Mouse (Mus musculus) stomach, postnatal 0 days (tissue): Measurements from ENCODE around the gene Clca3a2. TPM values are rescaled to one million over a fixed set of nuclear protein-coding genes. Genes with fewer than 3 reads are reported as not detected.
A peak's percentile ranks its signal among the peaks of the same experiment; 100 is the strongest.
"Not testable (repeated sequence)": the region's sequence is repeated elsewhere in the genome, so short reads cannot be mapped to it uniquely, and the experiment has no call there.

Experiments
- ATAC-seq: fragments of 200-750 bp; cut with Nextera tagmentation; 2 replicates; pipeline ENCODE4 v1.8.0; 2017; ENCODE audit not compliant: low FRiP score, low TSS enrichment
- DNase-seq: peaks from one replicate; pipeline ENCODE4 v3.0.0-alpha.2; 2016; ENCODE audit warnings: low spot score
- H3K27ac ChIP-seq: fragments of 300-500 bp; sonication (generic); replicated peaks from 2 replicates; pipeline ENCODE4 v1.5.1; 2014; ENCODE audit warnings: mild to moderate bottlenecking, control low read depth
- H3K27me3 ChIP-seq: fragments of 300-500 bp; sonication (generic); 2 replicates; pipeline ENCODE4 v1.6.1; 2014; ENCODE audit warnings: low read length; ENCODE audit not compliant: control insufficient read depth, insufficient read depth
- H3K36me3 ChIP-seq: fragments of 300-500 bp; sonication (generic); 2 replicates; pipeline ENCODE4 v1.6.1; 2014; ENCODE audit warnings: low read length, mixed read lengths; ENCODE audit not compliant: control insufficient read depth, insufficient read depth
- H3K4me1 ChIP-seq: fragments of 300-500 bp; sonication (generic); replicated peaks from 2 replicates; pipeline ENCODE4 v1.6.1; 2014; ENCODE audit warnings: antibody characterized with exemption; ENCODE audit not compliant: control insufficient read depth, insufficient read depth
- H3K4me2 ChIP-seq: fragments of 300-500 bp; sonication (generic); replicated peaks from 2 replicates; pipeline ENCODE4 v1.6.1; 2014; ENCODE audit warnings: low read depth, mild to moderate bottlenecking, control low read depth, moderate library complexity
- H3K4me3 ChIP-seq: fragments of 300-500 bp; sonication (generic); 2 replicates; pipeline ENCODE4 v1.5.1; 2014; ENCODE audit warnings: low read depth, low read length, control low read depth
- H3K9ac ChIP-seq: fragments of 300-500 bp; sonication (generic); 2 replicates; pipeline ENCODE4 v1.6.1; 2014; ENCODE audit warnings: mild to moderate bottlenecking, low read length, control low read depth, mixed read lengths
- H3K9me3 ChIP-seq: fragments of 300-500 bp; sonication (generic); 2 replicates; pipeline ENCODE4 v1.6.1; 2016; ENCODE audit warnings: low read length; ENCODE audit not compliant: control insufficient read depth
- CTCF ChIP-seq: IDR thresholded peaks from 2 replicates; pipeline ENCODE4 v1.5.1; 2016; ENCODE audit warnings: antibody characterized with exemption, low read depth, mild to moderate bottlenecking, moderate library complexity
- EP300 ChIP-seq: optimal IDR thresholded peaks from 2 replicates; pipeline ENCODE3; 2016; ENCODE audit warnings: antibody characterized with exemption
- WGBS: fragments of 180-500 bp; shearing (Covaris S2); extraction: QIAGEN DNeasy Blood & Tissue Kit; methylation state at CpG from one replicate; pipeline ENCODE4 v1.1.7; 2014; 5-methylcytosine and 5-hydroxymethylcytosine counted together
- polyA plus RNA-seq: library from polyadenylated mRNA; unstranded; fragments of >200 nt; fragmentation: Nextera tagmentation; extraction: Ambion mirVana; gene quantifications from 2 replicates; pipeline ENCODE4 v1.2.1, GENCODE M21; 2015

Gene Clca3a2
- polyA plus RNA-seq, 1 experiment from 2014 or later: 0.23 TPM

GRCm38 (mm10) chr3:144785181-144786148, 33.8 kb downstream of the Clca3a2 start:
- no peak for ATAC-seq
- no peaks in the 10 kb centered on the region for H3K4me1 ChIP-seq
- 56% methylated on average over 11 of the region's 11 CpGs for WGBS
- no peak overlapping the region for H3K9ac ChIP-seq
- H3K9me3 ChIP-seq: no peaks in the 10 kb centered on the region
- no peak overlapping the region for H3K4me2 ChIP-seq
- H3K27me3 ChIP-seq: no peaks in the 10 kb centered on the region
- no peak overlapping the region for H3K4me3 ChIP-seq
- DNase-seq: no peak
- no peaks in the 10 kb centered on the region for H3K36me3 ChIP-seq
- no peak for TF ChIP-seq CTCF
- no peak for TF ChIP-seq EP300
- no peak overlapping the region for H3K27ac ChIP-seq

- no peak overlapping the region for H3K9ac ChIP-seq
- no peaks in the 10 kb centered on the region for H3K27me3 ChIP-seq
- no peak for TF ChIP-seq EP300
- TF ChIP-seq CTCF: no peak
- no peak overlapping the region for H3K27ac ChIP-seq
- no peaks in the 10 kb centered on the region for H3K9me3 ChIP-seq
- no peaks in the 10 kb centered on the region for H3K36me3 ChIP-seq
- H3K4me3 ChIP-seq: no peak overlapping the region
- DNase-seq (no peak), ATAC-seq (no peak)
- no peak overlapping the region for H3K4me2 ChIP-seq
- 72% methylated on average over 4 of the region's 4 CpGs for WGBS
- 0 out of 2 replicates have a peak, but pooled peaks cover 3% of the 10 kb centered on the region for H3K4me1 ChIP-seq
Observed at GRCm38 (mm10) chr3:144765161-144765560, 54.1 kb downstream of the Clca3a2 start.

DNA sequence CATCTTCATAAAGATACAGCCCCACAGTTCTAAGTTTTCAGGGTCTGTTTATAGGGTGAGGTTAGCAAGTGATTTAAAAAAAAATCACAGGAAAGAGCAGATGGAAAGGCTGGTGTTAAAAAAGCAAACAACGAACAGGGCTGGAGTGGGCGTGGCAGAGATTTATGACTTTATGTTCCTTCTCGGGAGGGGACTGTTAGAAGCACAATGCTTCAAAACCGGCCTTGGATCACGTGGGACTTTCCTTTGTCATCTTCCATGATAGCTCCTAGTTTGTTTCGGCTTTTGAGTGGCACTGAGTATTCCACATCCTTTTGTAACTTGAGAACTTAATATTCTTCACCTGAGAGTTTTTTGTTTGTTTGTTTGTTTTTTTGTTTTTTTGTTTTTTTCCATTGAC, 57.8 kb downstream of the Clca3a2 start:
- H3K27ac ChIP-seq: no peak overlapping the region
- WGBS: 18% methylated on average over 6 of the region's 6 CpGs
- DNase-seq: peak; percentile 18

GRCm38 (mm10) chr3:144760592-144761309, 58.5 kb downstream of the Clca3a2 start, which contains the start of gene Clca3a1:
Gene Clca3a1, minus strand, starts transcription at chr3:144760977.
- Histone ChIP-seq H3K9me3 (no peaks in the 10 kb centered on the region), H3K4me2 (no peak within 1 kb of the TSS; the same call in 1 of the 2 replicates), H3K9ac (no peak within 1 kb of the TSS), H3K4me3 (no peak within 1 kb of the TSS), H3K36me3 (no peaks in the 10 kb centered on the region), H3K4me1 (0 out of 2 replicates have a peak, but pooled peaks cover 3% of the 10 kb centered on the region), H3K27ac (no peak within 1 kb of the TSS), H3K27me3 (no peaks in the 10 kb centered on the region)
- WGBS: 32% methylated on average over 9 of the region's 11 CpGs
- peak; percentile 18 for DNase-seq
- ATAC-seq: peak; percentile 73
- TF ChIP-seq CTCF: no peak
- TF ChIP-seq EP300: no peak

More for the DNA sequence above, 57.8 kb downstream of the Clca3a2 start:
- TF ChIP-seq CTCF (no peak), EP300 (no peak)
- ATAC-seq: no peak
- Histone ChIP-seq H3K9ac (no peak overlapping the region), H3K4me3 (no peak overlapping the region), H3K27me3 (no peaks in the 10 kb centered on the region), H3K36me3 (no peaks in the 10 kb centered on the region), H3K4me1 (0 out of 2 replicates have a peak, but pooled peaks cover 3% of the 10 kb centered on the region), H3K4me2 (no peak overlapping the region), H3K9me3 (no peaks in the 10 kb centered on the region)

DNA sequence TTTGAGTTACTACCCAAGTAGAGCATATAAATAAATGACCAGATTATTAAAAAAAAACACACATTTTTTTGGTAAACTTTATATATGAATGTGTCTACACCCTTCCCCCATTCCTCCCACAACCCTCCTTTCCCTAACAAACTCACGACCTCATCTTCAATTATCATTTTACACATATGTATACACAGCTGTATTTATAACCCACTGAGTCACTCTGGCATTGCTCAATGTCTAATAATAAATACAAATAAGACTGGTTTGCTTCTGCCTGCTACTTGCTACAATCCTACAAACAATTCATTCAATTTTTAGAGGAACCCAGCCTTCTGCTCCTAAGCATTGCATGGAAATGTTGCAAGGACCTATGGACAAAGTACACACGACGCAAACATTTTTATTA, 59.6 kb downstream of the Clca3a2 start:
- no peaks in the 10 kb centered on the region for H3K27me3 ChIP-seq
- ATAC-seq (no peak), DNase-seq (no peak)
- no peak overlapping the region for H3K9ac ChIP-seq
- 0 out of 2 replicates have a peak, but pooled peaks cover 3% of the 10 kb centered on the region for H3K4me1 ChIP-seq
- H3K27ac ChIP-seq: no peak overlapping the region
- H3K4me2 ChIP-seq: no peak overlapping the region
- H3K9me3 ChIP-seq: no peaks in the 10 kb centered on the region
- 65% methylated on average over 3 of the region's 3 CpGs for WGBS
- TF ChIP-seq EP300: no peak
- H3K4me3 ChIP-seq: no peak overlapping the region
- no peaks in the 10 kb centered on the region for H3K36me3 ChIP-seq

DNA sequence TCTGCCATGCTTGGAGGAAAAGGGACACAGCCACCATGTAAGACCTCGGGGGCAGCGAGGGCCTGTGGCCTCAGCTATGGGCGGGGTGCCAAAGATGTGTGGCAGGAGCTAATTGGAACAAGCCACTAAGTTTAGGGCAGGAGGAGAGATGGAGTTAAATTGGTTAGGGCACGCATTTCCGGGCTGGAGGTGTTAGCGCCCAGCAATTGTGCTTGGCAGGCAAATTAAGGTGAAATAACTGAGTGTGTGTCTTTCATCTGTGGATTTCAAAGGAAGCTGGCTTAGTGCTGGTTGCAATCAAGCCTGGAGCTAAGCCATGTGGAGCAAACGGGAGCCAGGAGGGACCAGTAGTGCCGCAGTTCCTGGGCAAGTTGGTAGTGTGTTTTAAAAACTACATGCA, 63.2 kb downstream of the Clca3a2 start:
- not testable (repeated sequence) for H3K4me3 ChIP-seq, H3K9me3 ChIP-seq, ATAC-seq, DNase-seq, H3K27ac ChIP-seq, H3K27me3 ChIP-seq, H3K9ac ChIP-seq, H3K36me3 ChIP-seq, H3K4me1 ChIP-seq, H3K4me2 ChIP-seq
- 83% methylated on average over 8 of the region's 8 CpGs for WGBS
